Mouse (Mus musculus): ENCODE measurements at regions not wholly inside any gene's neighbourhood (a gene's known extent, or its start where the extent isn't known, plus 50 kb on each side); places are given as distances from the start of the nearest gene placed in this dataset. TPM values are rescaled to one million over a fixed set of nuclear protein-coding genes. Genes with fewer than 3 reads are reported as not detected.

GRCm38 (mm10) chr14:100357131-100357530 lies 72.7 kb upstream of the Klf12 start:
- no peak for ATAC-seq (ENCODE audit: insufficient read depth)
- TF ChIP-seq CTCF (IDR thresholded peaks at IDR 0.05; ENCODE audit: low read depth) = no peak
- Histone ChIP-seq H3K4me3 (ENCODE audit: low read depth, low read length) (no peak overlapping the region), H3K9me3 (ENCODE audit: low read depth, low read length) (no peaks in the 10 kb centered on the region), H3K4me1 (ENCODE audit: insufficient read depth) (no peaks in the 10 kb centered on the region), H3K27ac (ENCODE audit: low read depth) (no peak overlapping the region), H3K9ac (no peak overlapping the region), H3K36me3 (ENCODE audit: insufficient read depth) (no peaks in the 10 kb centered on the region), H3K27me3 (ENCODE audit: insufficient read depth, low read length) (no peaks in the 10 kb centered on the region), H3K4me2 (no peak overlapping the region)
- 67% methylated on average over 4 of the region's 4 CpGs for WGBS
- no peak for DNase-seq

- no peak overlapping the region for H3K4me2 ChIP-seq
- no peaks in the 10 kb centered on the region for H3K27me3 ChIP-seq (ENCODE audit: insufficient read depth, low read length)
- no peak for TF ChIP-seq CTCF (IDR thresholded peaks at IDR 0.05; ENCODE audit: low read depth)
- 53% methylated on average over 4 of the region's 4 CpGs for WGBS
- no peak overlapping the region for H3K4me3 ChIP-seq (ENCODE audit: low read depth, low read length)
- no peaks in the 10 kb centered on the region for H3K9me3 ChIP-seq (ENCODE audit: low read depth, low read length)
- ATAC-seq (ENCODE audit: insufficient read depth) = no peak
- H3K4me1 ChIP-seq (ENCODE audit: insufficient read depth) = no peaks in the 10 kb centered on the region
- no peaks in the 10 kb centered on the region for H3K36me3 ChIP-seq (ENCODE audit: insufficient read depth)
- no peak overlapping the region for H3K9ac ChIP-seq
- no peak for DNase-seq
- no peak overlapping the region for H3K27ac ChIP-seq (ENCODE audit: low read depth)
These were observed 69.0 kb upstream of the Klf12 start for GRCm38 (mm10) chr14:100353508-100353907.

- Histone ChIP-seq H3K27me3 (ENCODE audit: insufficient read depth, low read length) (no peaks in the 10 kb centered on the region), H3K27ac (ENCODE audit: low read depth) (no peak overlapping the region), H3K4me2 (no peak overlapping the region), H3K4me1 (ENCODE audit: insufficient read depth) (no peaks in the 10 kb centered on the region), H3K9me3 (ENCODE audit: low read depth, low read length) (no peaks in the 10 kb centered on the region), H3K9ac (no peak overlapping the region), H3K36me3 (ENCODE audit: insufficient read depth) (no peaks in the 10 kb centered on the region), H3K4me3 (ENCODE audit: low read depth, low read length) (no peak overlapping the region)
- no peak for ATAC-seq (ENCODE audit: insufficient read depth)
- no peak for TF ChIP-seq CTCF (IDR thresholded peaks at IDR 0.05; ENCODE audit: low read depth)
- no peak for DNase-seq
- 14% methylated on average over 4 of the region's 4 CpGs for WGBS
These were observed 68.5 kb upstream of the Klf12 start for GRCm38 (mm10) chr14:100352961-100353452.

- H3K4me3 ChIP-seq (ENCODE audit: low read depth, low read length) = no peak overlapping the region
- H3K27me3 ChIP-seq (ENCODE audit: insufficient read depth, low read length) = no peaks in the 10 kb centered on the region
- no peak overlapping the region for H3K27ac ChIP-seq (ENCODE audit: low read depth)
- no peaks in the 10 kb centered on the region for H3K4me1 ChIP-seq (ENCODE audit: insufficient read depth)
- no peak for DNase-seq
- no peak for ATAC-seq (ENCODE audit: insufficient read depth)
- no peaks in the 10 kb centered on the region for H3K9me3 ChIP-seq (ENCODE audit: low read depth, low read length)
- no peak for TF ChIP-seq CTCF (IDR thresholded peaks at IDR 0.05; ENCODE audit: low read depth)
- 91% methylated on average over 7 of the region's 7 CpGs for WGBS
- no peak overlapping the region for H3K4me2 ChIP-seq
- H3K9ac ChIP-seq = no peak overlapping the region
- no peaks in the 10 kb centered on the region for H3K36me3 ChIP-seq (ENCODE audit: insufficient read depth)
These were observed 66.5 kb upstream of the Klf12 start for GRCm38 (mm10) chr14:100351004-100351403.

GRCm38 (mm10) chr14:100350021-100350790 lies 65.7 kb upstream of the Klf12 start:
- no peak overlapping the region for H3K9ac ChIP-seq
- H3K36me3 ChIP-seq (ENCODE audit: insufficient read depth) = no peaks in the 10 kb centered on the region
- ATAC-seq (ENCODE audit: insufficient read depth) (no peak), DNase-seq (no peak)
- no peaks in the 10 kb centered on the region for H3K27me3 ChIP-seq (ENCODE audit: insufficient read depth, low read length)
- H3K4me2 ChIP-seq = no peak overlapping the region
- H3K27ac ChIP-seq (ENCODE audit: low read depth) = no peak overlapping the region
- no peak for TF ChIP-seq CTCF (IDR thresholded peaks at IDR 0.05; ENCODE audit: low read depth)
- 86% methylated on average over 9 of the region's 9 CpGs for WGBS
- no peaks in the 10 kb centered on the region for H3K4me1 ChIP-seq (ENCODE audit: insufficient read depth)
- no peaks in the 10 kb centered on the region for H3K9me3 ChIP-seq (ENCODE audit: low read depth, low read length)
- no peak overlapping the region for H3K4me3 ChIP-seq (ENCODE audit: low read depth, low read length)

- no peak for ATAC-seq (ENCODE audit: insufficient read depth)
- no peaks in the 10 kb centered on the region for H3K36me3 ChIP-seq (ENCODE audit: insufficient read depth)
- no peak for TF ChIP-seq CTCF (IDR thresholded peaks at IDR 0.05; ENCODE audit: low read depth)
- H3K9ac ChIP-seq = no peak overlapping the region
- no peaks in the 10 kb centered on the region for H3K27me3 ChIP-seq (ENCODE audit: insufficient read depth, low read length)
- no peaks in the 10 kb centered on the region for H3K9me3 ChIP-seq (ENCODE audit: low read depth, low read length)
- H3K4me1 ChIP-seq (ENCODE audit: insufficient read depth) = no peaks in the 10 kb centered on the region
- WGBS = 83% methylated on average over 4 of the region's 4 CpGs
- no peak overlapping the region for H3K4me2 ChIP-seq
- DNase-seq = no peak
- no peak overlapping the region for H3K27ac ChIP-seq (ENCODE audit: low read depth)
- no peak overlapping the region for H3K4me3 ChIP-seq (ENCODE audit: low read depth, low read length)
These were observed 64.1 kb upstream of the Klf12 start for GRCm38 (mm10) chr14:100348336-100349164.

GRCm38 (mm10) chr14:100336926-100337325 lies 52.4 kb upstream of the Klf12 start:
- Histone ChIP-seq H3K36me3 (ENCODE audit: insufficient read depth) (no peaks in the 10 kb centered on the region), H3K27ac (ENCODE audit: low read depth) (no peak overlapping the region), H3K4me2 (no peak overlapping the region), H3K4me1 (ENCODE audit: insufficient read depth) (no peaks in the 10 kb centered on the region), H3K27me3 (ENCODE audit: insufficient read depth, low read length) (no peaks in the 10 kb centered on the region), H3K4me3 (ENCODE audit: low read depth, low read length) (no peak overlapping the region), H3K9ac (no peak overlapping the region), H3K9me3 (ENCODE audit: low read depth, low read length) (no peaks in the 10 kb centered on the region)
- WGBS = 80% methylated on average over 4 of the region's 4 CpGs
- TF ChIP-seq CTCF (IDR thresholded peaks at IDR 0.05; ENCODE audit: low read depth) = no peak
- ATAC-seq (ENCODE audit: insufficient read depth) (no peak), DNase-seq (no peak)

Small RNA genes in the stretch of these regions (microRNA-seq; reads per million reads assigned to microRNA genes)
- not detected for gene Gm22401 (ENCODE audit: borderline number of aligned reads)

Measured in lung, embryonic 14.5 days (tissue).